Mouse (Mus musculus) kidney, embryonic 15.5 days (tissue): ENCODE results near the gene Smn1. TPM values are rescaled to one million over a fixed set of nuclear protein-coding genes. Genes with fewer than 3 reads are reported as not detected.

Source experiments
- ATAC-seq: fragments of 200-750 bp; cut with Nextera tagmentation; replicated peaks from 2 replicates; pipeline ENCODE4 v1.8.0; 2017; ENCODE audit warnings: moderate TSS enrichment; ENCODE audit not compliant: low FRiP score
- H3K27ac ChIP-seq: fragments of 300-500 bp; sonication (generic); 2 replicates; pipeline ENCODE4 v1.5.1; 2015; ENCODE audit warnings: mild to moderate bottlenecking, inconsistent platforms
- H3K27me3 ChIP-seq: fragments of 300-500 bp; sonication (generic); 2 replicates; pipeline ENCODE4 v1.6.1; 2015; ENCODE audit warnings: inconsistent platforms
- H3K36me3 ChIP-seq: fragments of 300-500 bp; sonication (generic); 2 replicates; pipeline ENCODE4 v1.6.1; 2015; ENCODE audit warnings: inconsistent platforms
- H3K4me1 ChIP-seq: fragments of 300-500 bp; sonication (generic); 2 replicates; pipeline ENCODE4 v1.6.1; 2015; ENCODE audit warnings: inconsistent platforms
- H3K4me2 ChIP-seq: fragments of 300-500 bp; sonication (generic); 2 replicates; pipeline ENCODE4 v1.6.1; 2015; ENCODE audit warnings: moderate library complexity, mild to moderate bottlenecking, inconsistent platforms
- H3K4me3 ChIP-seq: fragments of 300-500 bp; sonication (generic); replicated peaks from 2 replicates; pipeline ENCODE4 v1.5.1; 2015; ENCODE audit warnings: mild to moderate bottlenecking, inconsistent platforms
- H3K9ac ChIP-seq: fragments of 300-500 bp; sonication (generic); 2 replicates; pipeline ENCODE4 v1.6.1; 2015; ENCODE audit warnings: mild to moderate bottlenecking, inconsistent platforms
- H3K9me3 ChIP-seq: fragments of 300-500 bp; sonication (generic); replicated peaks from 2 replicates; pipeline ENCODE4 v1.6.1; 2016; ENCODE audit warnings: inconsistent platforms
- WGBS: fragments of 180-500 bp; shearing (Covaris S2); methylation state at CpG from one replicate; pipeline ENCODE4 v1.1.7; 2015; ENCODE audit warnings: mixed read lengths; 5-methylcytosine and 5-hydroxymethylcytosine counted together
- polyA plus RNA-seq: library from polyadenylated mRNA; unstranded; fragments of >200 nt; fragmentation: Nextera tagmentation; extraction: Ambion mirVana; gene quantifications from 2 replicates; pipeline ENCODE4 v1.2.1, GENCODE M21; 2015

The Smn1 gene
- polyA plus RNA-seq = 59.9 and 64.0 TPM in 2 replicates

DNA sequence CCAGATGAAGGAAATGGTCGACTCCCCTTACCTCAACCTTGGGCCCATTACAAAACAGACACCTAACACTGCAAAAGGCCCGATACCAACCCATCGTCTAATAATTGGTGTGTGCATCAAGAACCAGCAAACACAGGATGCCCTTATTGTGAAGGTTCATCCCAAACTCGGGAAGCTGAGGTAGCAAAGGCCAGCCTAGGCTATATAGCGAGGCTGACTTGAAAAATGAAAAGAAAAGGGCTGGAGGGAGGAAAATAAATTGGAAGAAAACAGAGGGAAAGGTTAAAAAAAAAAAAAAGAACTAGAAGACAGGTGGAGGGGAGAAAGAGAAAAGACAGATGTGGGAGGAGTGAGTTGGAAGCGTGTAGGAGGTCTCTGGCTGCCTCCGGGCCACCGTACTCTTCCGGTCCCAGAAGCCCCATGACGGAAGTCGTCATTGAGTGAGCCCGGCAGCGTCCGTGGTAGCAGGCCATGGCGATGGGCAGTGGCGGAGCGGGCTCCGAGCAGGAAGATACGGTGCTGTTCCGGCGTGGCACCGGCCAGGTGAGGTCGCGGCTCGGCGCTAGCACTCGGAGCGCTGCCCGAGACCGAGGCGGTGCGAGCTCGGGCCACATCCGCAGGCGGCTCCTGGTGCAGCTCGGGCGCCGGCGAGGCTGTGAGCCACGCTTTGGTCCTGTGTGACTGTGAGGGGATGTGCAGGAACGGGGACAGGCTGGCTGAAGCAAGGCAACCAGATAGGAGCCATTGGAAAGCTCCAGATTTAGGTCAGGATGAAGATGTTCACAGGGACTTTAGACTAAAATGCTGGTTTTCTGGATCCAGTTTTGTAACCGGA, at the start of gene Smn1:
Gene Smn1, plus strand, starts transcription at position 430 of the 835 bp plus-strand sequence.
- Histone ChIP-seq H3K36me3 (peaks cover 30% of the 10 kb centered on the region), H3K4me3 (peak within 1 kb of the TSS; percentile 94), H3K9me3 (no peaks in the 10 kb centered on the region), H3K4me2 (peak within 1 kb of the TSS; percentile 80), H3K27me3 (no peaks in the 10 kb centered on the region), H3K4me1 (peaks cover 11% of the 10 kb centered on the region), H3K9ac (peak within 1 kb of the TSS; percentile 87), H3K27ac (peak within 1 kb of the TSS; percentile 57; the same call in 1 of the 2 replicates)
- peak; percentile 97 for ATAC-seq
- WGBS = 3% methylated on average over 41 of the region's 42 CpGs

- H3K36me3 ChIP-seq = peaks cover 49% of the 10 kb centered on the region
- ATAC-seq = no peak
These were observed 25.8 kb upstream of the Smn1 start for GRCm38 (mm10) chr13:100098808-100099207.

GRCm38 (mm10) chr13:100103052-100103658, 21.5 kb upstream of the Smn1 start:
- peak; percentile 10; the same call in 1 of the 2 replicates for ATAC-seq
- 2% methylated on average over 15 of the region's 15 CpGs for WGBS
- Histone ChIP-seq H3K4me2 (peak overlapping the region; percentile 72), H3K9ac (peak overlapping the region; percentile 86), H3K9me3 (no peaks in the 10 kb centered on the region), H3K27ac (peak overlapping the region; percentile 93), H3K4me3 (peak overlapping the region; percentile 99), H3K27me3 (no peaks in the 10 kb centered on the region), H3K36me3 (peaks cover 7% of the 10 kb centered on the region), H3K4me1 (peaks cover 26% of the 10 kb centered on the region)

More at GRCm38 (mm10) chr13:100098808-100099207, 25.8 kb upstream of the Smn1 start:
- Histone ChIP-seq H3K27me3 (no peaks in the 10 kb centered on the region), H3K9ac (no peak overlapping the region), H3K4me2 (no peak overlapping the region), H3K4me1 (peaks cover 15% of the 10 kb centered on the region), H3K27ac (no peak overlapping the region), H3K4me3 (no peak overlapping the region), H3K9me3 (no peaks in the 10 kb centered on the region)
- 92% methylated on average over 6 of the region's 6 CpGs for WGBS

- Histone ChIP-seq H3K9me3 (no peaks in the 10 kb centered on the region), H3K4me3 (peak within 1 kb of the TSS; percentile 99), H3K9ac (peak within 1 kb of the TSS; percentile 86), H3K27me3 (no peaks in the 10 kb centered on the region), H3K36me3 (peaks cover 3% of the 10 kb centered on the region), H3K4me1 (peaks cover 33% of the 10 kb centered on the region), H3K27ac (peak within 1 kb of the TSS; percentile 93), H3K4me2 (peak within 1 kb of the TSS; percentile 72)
- WGBS = under 1% methylated on average over 42 of the region's 44 CpGs
- ATAC-seq = peak; percentile 82
These were observed 20.9 kb upstream of the Smn1 start, which contains the start of gene Bdp1 for GRCm38 (mm10) chr13:100103748-100104254. Gene Bdp1, minus strand, starts transcription at chr13:100104070.

GRCm38 (mm10) chr13:100107652-100108472, 16.8 kb upstream of the Smn1 start, which contains the start of gene Serf1:
Gene Serf1, plus strand, starts transcription at chr13:100108012.
- ATAC-seq = peak; percentile 88
- peaks cover 2% of the 10 kb centered on the region; the same call in 1 of the 2 replicates for H3K36me3 ChIP-seq
- H3K4me1 ChIP-seq = peaks cover 24% of the 10 kb centered on the region
- no peaks in the 10 kb centered on the region for H3K9me3 ChIP-seq
- WGBS = 1% methylated on average over 70 of the region's 76 CpGs
- H3K4me2 ChIP-seq = peak within 1 kb of the TSS; percentile 90
- H3K4me3 ChIP-seq = peak within 1 kb of the TSS; percentile 85
- H3K27ac ChIP-seq = peak within 1 kb of the TSS; percentile 88
- H3K9ac ChIP-seq = peak within 1 kb of the TSS; percentile 79
- H3K27me3 ChIP-seq = no peaks in the 10 kb centered on the region

- H3K4me1 ChIP-seq = peaks cover 12% of the 10 kb centered on the region
- H3K9me3 ChIP-seq = no peaks in the 10 kb centered on the region
- WGBS = 47% methylated on average over 5 of the region's 5 CpGs
- no peaks in the 10 kb centered on the region for H3K27me3 ChIP-seq
- no peak overlapping the region for H3K4me2 ChIP-seq
- no peak overlapping the region for H3K4me3 ChIP-seq
- H3K9ac ChIP-seq = no peak overlapping the region
- peaks cover 24% of the 10 kb centered on the region for H3K36me3 ChIP-seq
- ATAC-seq = no peak
- H3K27ac ChIP-seq = no peak overlapping the region
These were observed 12.3 kb upstream of the Smn1 start for GRCm38 (mm10) chr13:100112218-100112972.

DNA sequence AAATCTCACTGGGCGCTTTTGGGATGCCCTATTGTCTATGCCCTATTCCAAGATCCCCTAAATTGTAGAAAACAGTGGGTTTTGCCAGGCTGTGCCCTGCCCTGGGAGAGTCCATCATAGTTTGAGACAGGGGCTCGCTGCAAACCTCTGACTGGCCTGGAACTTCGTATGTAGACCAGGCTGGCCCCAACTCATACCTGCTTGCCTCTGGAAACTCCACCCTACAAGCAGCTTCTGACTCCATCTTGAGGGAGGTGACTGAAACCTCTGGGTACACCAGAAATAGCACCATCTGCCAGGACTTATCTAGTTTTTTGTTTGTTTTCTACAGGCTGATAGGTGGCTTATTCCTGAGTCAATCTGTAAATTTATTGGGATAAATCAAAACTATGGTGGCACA, 682 bp upstream of the Smn1 start:
- WGBS = 87% methylated on average over 3 of the region's 3 CpGs
- ATAC-seq = 0 out of 2 replicates have a peak, but pooled peaks have one; percentile 40

GRCm38 (mm10) chr13:100125258-100125643, 599 bp downstream of the Smn1 start:
- H3K4me2 ChIP-seq = peak overlapping the region; percentile 80
- peaks cover 35% of the 10 kb centered on the region for H3K36me3 ChIP-seq
- H3K4me1 ChIP-seq = peaks cover 11% of the 10 kb centered on the region
- WGBS = 2% methylated on average over 10 of the region's 10 CpGs
- peak overlapping the region; percentile 94 for H3K4me3 ChIP-seq
- H3K9me3 ChIP-seq = no peaks in the 10 kb centered on the region
- H3K27ac ChIP-seq = peak overlapping the region; percentile 57; the same call in 1 of the 2 replicates
- peak overlapping the region; percentile 87 for H3K9ac ChIP-seq
- no peaks in the 10 kb centered on the region for H3K27me3 ChIP-seq
- no peak for ATAC-seq

More for the DNA sequence above, 682 bp upstream of the Smn1 start:
- peaks cover 11% of the 10 kb centered on the region for H3K4me1 ChIP-seq
- H3K4me3 ChIP-seq = peak overlapping the region; percentile 94
- peaks cover 23% of the 10 kb centered on the region for H3K36me3 ChIP-seq
- H3K4me2 ChIP-seq = peak overlapping the region; percentile 80
- 0 out of 2 replicates have a peak overlapping the region, but pooled peaks have one; percentile 87 for H3K9ac ChIP-seq
- H3K27ac ChIP-seq = no peak overlapping the region
- H3K9me3 ChIP-seq = no peaks in the 10 kb centered on the region
- H3K27me3 ChIP-seq = no peaks in the 10 kb centered on the region

DNA sequence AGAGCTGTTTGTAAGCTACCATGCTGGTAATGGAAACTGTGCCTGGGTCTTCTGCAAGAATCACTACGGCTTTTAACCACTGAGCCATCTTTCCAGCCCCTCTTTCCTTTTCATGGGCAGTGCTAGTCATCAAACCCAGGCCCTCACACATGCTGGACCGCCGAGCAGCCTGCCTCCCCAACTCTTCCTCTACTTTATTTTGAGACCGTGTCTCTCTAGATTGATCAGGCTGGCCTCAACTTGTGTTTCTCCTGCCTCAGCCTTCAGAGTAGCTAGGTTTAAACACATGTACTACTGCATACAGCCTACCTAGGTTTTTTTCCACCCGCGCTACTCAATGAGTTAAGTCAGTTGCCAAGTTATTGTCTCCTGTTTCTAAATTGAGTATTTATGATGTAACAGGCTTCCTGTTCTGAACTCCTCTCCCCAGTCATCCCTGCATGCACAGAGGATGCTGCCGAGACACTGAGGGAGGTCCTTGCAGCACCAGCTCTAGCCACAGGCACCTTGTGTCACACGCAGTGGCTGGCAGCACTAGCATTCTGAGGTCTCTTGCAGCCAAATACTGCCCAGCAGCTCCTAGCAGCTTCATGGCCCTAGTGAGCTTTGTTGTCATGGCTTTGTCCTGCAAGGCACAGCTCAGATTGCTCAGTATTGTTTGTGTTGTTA, 17.1 kb downstream of the Smn1 start:
- Histone ChIP-seq H3K9ac (no peak overlapping the region), H3K4me3 (no peak overlapping the region), H3K27ac (no peak overlapping the region), H3K4me2 (no peak overlapping the region), H3K4me1 (no peaks in the 10 kb centered on the region), H3K27me3 (no peaks in the 10 kb centered on the region), H3K36me3 (peaks cover 23% of the 10 kb centered on the region), H3K9me3 (no peaks in the 10 kb centered on the region)
- WGBS = 72% methylated on average over 8 of the region's 8 CpGs
- ATAC-seq = no peak

DNA sequence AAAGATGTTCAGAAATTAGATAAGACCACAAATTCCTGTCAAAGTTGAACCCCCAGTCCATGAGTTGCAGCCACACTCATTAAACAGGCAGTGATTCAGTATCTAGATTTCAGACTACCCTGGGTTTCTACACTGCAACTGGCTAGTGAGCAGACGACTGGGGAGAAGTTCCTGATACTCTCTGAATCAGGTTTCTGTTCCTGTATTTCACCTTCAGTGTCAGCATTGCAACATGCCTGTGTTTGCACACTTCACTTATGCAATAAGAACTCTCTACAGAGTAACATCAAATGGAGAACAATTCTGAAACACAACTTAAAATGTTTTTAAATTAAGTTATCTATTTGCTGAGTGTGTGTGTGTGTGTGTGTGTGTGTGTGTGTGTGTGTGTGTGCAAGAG, 28.0 kb downstream of the Smn1 start:
- no peaks in the 10 kb centered on the region for H3K27me3 ChIP-seq
- ATAC-seq = no peak
- no peaks in the 10 kb centered on the region for H3K36me3 ChIP-seq
- 74% methylated on average over 1 of the region's 1 CpGs for WGBS
- no peak overlapping the region for H3K27ac ChIP-seq
- H3K4me2 ChIP-seq = no peak overlapping the region
- H3K9me3 ChIP-seq = no peaks in the 10 kb centered on the region
- no peaks in the 10 kb centered on the region for H3K4me1 ChIP-seq
- H3K9ac ChIP-seq = no peak overlapping the region
- no peak overlapping the region for H3K4me3 ChIP-seq
